Mouse (Mus musculus) layer of hippocampus, adult 8-10 months (tissue): Measurements from ENCODE around the gene Sfxn5. TPM values are rescaled to one million over a fixed set of nuclear protein-coding genes. Genes with fewer than 3 reads are reported as not detected.

ENCODE experiments used
- DNase-seq, 2 experiments: peaks; one replicate each; pipeline ENCODE4 v3.0.0; 2022; ENCODE audit warnings: low spot score in 2 of 2
- total RNA-seq, 4 experiments: library from RNA; stranded (reverse); gene quantifications; 2 replicates each; pipeline ENCODE4 v1.2.4; 2022

Gene Sfxn5
- total RNA-seq, 4 experiments from 2014 or later, result 176 to 205 (median 188) TPM

GRCm38 (mm10) chr6:85366387-85366786, 33.2 kb upstream of the Sfxn5 start:
- DNase-seq, result no peak

GRCm38 (mm10) chr6:85364439-85364838, 31.2 kb upstream of the Sfxn5 start:
- no peak for DNase-seq

- DNase-seq, result no peak
Measured at GRCm38 (mm10) chr6:85363906-85364260, 30.7 kb upstream of the Sfxn5 start.

- no peak for DNase-seq
Measured at GRCm38 (mm10) chr6:85363231-85363905, 30.1 kb upstream of the Sfxn5 start.

GRCm38 (mm10) chr6:85362610-85363009, 29.4 kb upstream of the Sfxn5 start:
- DNase-seq, result no peak

- DNase-seq, result no peak
Measured at GRCm38 (mm10) chr6:85360311-85360710, 27.1 kb upstream of the Sfxn5 start.

- no peak for DNase-seq
Measured at GRCm38 (mm10) chr6:85358877-85359276, 25.7 kb upstream of the Sfxn5 start.

- DNase-seq, result no peak
Measured at GRCm38 (mm10) chr6:85356682-85357465, 23.7 kb upstream of the Sfxn5 start.

- DNase-seq, result no peak
Measured at GRCm38 (mm10) chr6:85355753-85356152, 22.5 kb upstream of the Sfxn5 start.

- DNase-seq, result no peak
Measured at GRCm38 (mm10) chr6:85354709-85355108, 21.5 kb upstream of the Sfxn5 start.

GRCm38 (mm10) chr6:85353706-85354105, 20.5 kb upstream of the Sfxn5 start:
- DNase-seq, result no peak

GRCm38 (mm10) chr6:85350157-85350556, 16.9 kb upstream of the Sfxn5 start:
- DNase-seq, result no peak

GRCm38 (mm10) chr6:85349246-85349645, 16.0 kb upstream of the Sfxn5 start:
- no peak for DNase-seq

- no peak for DNase-seq
Measured at GRCm38 (mm10) chr6:85348133-85348532, 14.9 kb upstream of the Sfxn5 start.

GRCm38 (mm10) chr6:85346028-85346634, 12.9 kb upstream of the Sfxn5 start:
- peak; percentile 76 to 90 for DNase-seq

- no peak for DNase-seq
Measured at GRCm38 (mm10) chr6:85344929-85345328, 11.7 kb upstream of the Sfxn5 start.

GRCm38 (mm10) chr6:85343027-85343426, 9.8 kb upstream of the Sfxn5 start:
- DNase-seq, result no peak

- no peak for DNase-seq
Measured at GRCm38 (mm10) chr6:85341814-85342501, 8.7 kb upstream of the Sfxn5 start.

- no peak for DNase-seq
Measured at GRCm38 (mm10) chr6:85340184-85340583, 7.0 kb upstream of the Sfxn5 start.

GRCm38 (mm10) chr6:85339273-85339901, 6.2 kb upstream of the Sfxn5 start:
- DNase-seq, result no peak

- no peak for DNase-seq
Measured at GRCm38 (mm10) chr6:85336944-85337343, 3.7 kb upstream of the Sfxn5 start.
